Mouse (Mus musculus) Patski (cell line): ENCODE data around the gene Pigk. TPM values are rescaled to one million over a fixed set of nuclear protein-coding genes. Genes with fewer than 3 reads are reported as not detected.
A peak's percentile ranks its signal among the peaks of the same experiment; 100 is the strongest.

ENCODE experiments used
- ATAC-seq: fragments of 100-300 bp; one replicate; pipeline ENCODE4 v1.8.0; 2021
- CTCF ChIA-PET: fragments of 350-600 bp; sonication (Branson Sonifier 250); formaldehyde crosslinking; loops from one replicate; lab custom pipeline; 2022; ENCODE audit warnings: inconsistent platforms; lab: Charles Lee
- POLR2A ChIA-PET: fragments of 350-600 bp; sonication (Branson Sonifier 250); formaldehyde crosslinking; loops from one replicate; lab custom pipeline; 2022; ENCODE audit warnings: antibody characterized with exemption, inconsistent platforms; lab: Charles Lee
- DNase-seq: peaks from one replicate; pipeline ENCODE4 v3.0.0-alpha.2; 2011; ENCODE audit warnings: low read depth, low spot score
- H3K27me3 ChIP-seq: fragments of 371-371 bp; one replicate; pipeline ENCODE4 v1.5.1; 2021
- CTCF ChIP-seq: fragments of 100-300 bp; IDR thresholded peaks from one replicate; pipeline ENCODE4 v1.5.1; 2021
- in situ Hi-C: fragments of 300-500 bp; cut with MboI; formaldehyde crosslinking; loops from 3 replicates; pipeline ENCODE4 v1.11.1; 2018; ENCODE audit warnings: low pct_unique_long_range_greater_than_20kb, mixed read lengths
- polyA plus RNA-seq: library from polyadenylated mRNA; unstranded; gene quantifications from one replicate; pipeline ENCODE4 v1.2.3, GENCODE M21; 2021

Pigk gene
- polyA plus RNA-seq, 1 experiment from 2014 or later, result 103 TPM

- DNase-seq (no peak), ATAC-seq (peak; percentile 62)
- POLR2A ChIA-PET, result interaction anchor here (0.7 kb wide), 1 partner anchor 10 kb away, joined by 3 read pairs; no protein-coding TSS in a partner anchor
- peak; percentile 75 for TF ChIP-seq CTCF
- H3K27me3 ChIP-seq, result no peaks in the 10 kb centered on the region
- in situ Hi-C loops, result loop anchor here (25.0 kb wide), 1 partner anchor 162 kb away; no protein-coding TSS in a partner anchor
- CTCF ChIA-PET, result interaction anchor here (1.0 to 3.6 kb wide), 5 partner anchors 11 to 41 kb away, joined by 3 to 22 read pairs (median 4); no protein-coding TSS in a partner anchor
Measured at GRCm38 (mm10) chr3:152799738-152800431, 86.0 kb downstream of the Pigk start.

DNA sequence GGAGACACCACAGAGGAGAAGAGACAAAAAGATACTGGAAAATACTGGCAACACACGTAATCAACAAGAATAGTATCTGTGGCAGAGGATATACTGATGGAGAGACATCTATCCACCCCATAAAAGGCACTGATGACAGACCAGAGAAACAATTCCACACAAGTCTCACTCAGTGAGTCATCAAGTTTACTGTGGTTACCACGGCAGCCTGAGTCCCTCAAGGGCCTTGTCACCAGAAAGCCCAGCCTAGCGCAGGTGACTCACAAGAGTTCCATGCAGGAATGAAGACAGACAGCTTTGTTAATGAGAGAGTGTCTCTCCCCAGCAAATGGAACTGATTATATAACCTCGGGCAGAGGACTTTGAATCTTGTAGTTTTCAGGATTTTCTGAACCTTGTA, 100.0 kb downstream of the Pigk start:
- ATAC-seq (peak; percentile 99), DNase-seq (peak; percentile 94)
- no peaks in the 10 kb centered on the region for H3K27me3 ChIP-seq
- no peak for TF ChIP-seq CTCF
- ChIA-PET POLR2A (interaction anchor here (1.5 kb wide), 1 partner anchor 21 kb away, joined by 3 read pairs; no protein-coding TSS in a partner anchor), CTCF (interaction anchor here (0.7 to 1.0 kb wide), 2 partner anchors 30 to 138 kb away, joined by 3 read pairs; no protein-coding TSS in a partner anchor)
- in situ Hi-C loops, result no loop called here

- in situ Hi-C loops, result no loop called here
- ChIA-PET CTCF (interaction anchor here (0.9 to 1.8 kb wide), 3 partner anchors 12 to 18 kb away, joined by 3 to 5 read pairs (median 4); no protein-coding TSS in a partner anchor), POLR2A (no interaction called here)
- DNase-seq, result no peak
- no peak for TF ChIP-seq CTCF
- no peak for ATAC-seq
- no peaks in the 10 kb centered on the region for H3K27me3 ChIP-seq
Measured at GRCm38 (mm10) chr3:152815110-152815509, 101.2 kb downstream of the Pigk start.

DNA sequence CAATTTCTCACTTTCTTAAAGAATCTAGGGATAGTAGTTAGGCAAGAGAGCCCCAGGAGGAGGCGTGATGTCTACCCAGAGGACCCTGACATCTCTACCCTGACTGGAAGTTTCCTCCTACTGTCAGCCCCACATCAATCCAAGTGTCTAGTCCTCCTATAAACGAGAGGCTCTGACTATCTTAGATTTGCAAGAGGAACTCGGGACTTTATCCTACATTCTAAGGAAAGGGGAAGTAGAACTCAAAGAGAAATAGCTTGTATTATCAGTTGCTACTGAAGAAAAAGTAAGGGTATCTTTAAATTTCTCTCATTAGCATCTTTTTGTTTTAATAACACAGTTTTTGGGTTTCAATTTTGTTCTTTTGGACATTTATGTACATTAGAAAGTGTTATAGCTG, 106.5 kb downstream of the Pigk start:
- ChIA-PET POLR2A (no interaction called here), CTCF (interaction anchor here (1.0 to 1.1 kb wide), 2 partner anchors 15 to 25 kb away, joined by 3 read pairs; no protein-coding TSS in a partner anchor)
- in situ Hi-C loops, result no loop called here
- no peaks in the 10 kb centered on the region for H3K27me3 ChIP-seq
- no peak for TF ChIP-seq CTCF
- DNase-seq (no peak), ATAC-seq (no peak)

- ChIA-PET POLR2A (no interaction called here), CTCF (no interaction called here)
- in situ Hi-C loops, result no loop called here
- no peaks in the 10 kb centered on the region for H3K27me3 ChIP-seq
- DNase-seq (peak; percentile 76), ATAC-seq (peak; percentile 94)
- no peak for TF ChIP-seq CTCF
Measured at GRCm38 (mm10) chr3:152821202-152821601, 107.3 kb downstream of the Pigk start.

DNA sequence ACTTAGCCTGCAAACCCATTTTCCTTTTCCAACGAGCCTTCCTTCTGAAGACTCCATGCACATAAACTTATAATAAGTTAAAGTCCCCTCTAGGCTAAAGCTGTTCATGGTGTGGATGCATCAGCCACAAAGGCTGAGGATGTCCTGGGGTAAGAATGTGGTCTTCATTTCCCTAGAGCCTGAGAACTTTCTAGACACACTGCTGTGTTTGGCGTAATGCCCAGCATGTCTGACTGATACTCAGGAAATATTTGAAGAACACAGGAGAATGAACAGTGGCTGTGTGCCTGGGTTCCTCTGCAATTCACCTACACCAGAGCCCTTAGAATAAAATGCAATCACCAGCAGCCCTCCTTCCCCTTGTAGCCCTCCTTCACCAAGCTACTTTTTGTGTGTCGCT, 117.5 kb downstream of the Pigk start:
- TF ChIP-seq CTCF, result no peak
- DNase-seq (peak; percentile 66), ATAC-seq (no peak)
- H3K27me3 ChIP-seq, result no peaks in the 10 kb centered on the region
- in situ Hi-C loops, result no loop called here
- POLR2A ChIA-PET, result no interaction called here
- CTCF ChIA-PET, result interaction anchor here (0.9 to 1.4 kb wide), 3 partner anchors 13 to 146 kb away, joined by 3 to 4 read pairs (median 3); no protein-coding TSS in a partner anchor

- CTCF ChIA-PET, result interaction anchor here (1.2 to 1.4 kb wide), 4 partner anchors 11 to 145 kb away, joined by 3 to 5 read pairs (median 4); no protein-coding TSS in a partner anchor
- in situ Hi-C loops, result no loop called here
- POLR2A ChIA-PET, result no interaction called here
- no peak for DNase-seq
- ATAC-seq, result no peak
- no peaks in the 10 kb centered on the region for H3K27me3 ChIP-seq
- no peak for TF ChIP-seq CTCF
Measured at GRCm38 (mm10) chr3:152831974-152832373, 118.1 kb downstream of the Pigk start.

DNA sequence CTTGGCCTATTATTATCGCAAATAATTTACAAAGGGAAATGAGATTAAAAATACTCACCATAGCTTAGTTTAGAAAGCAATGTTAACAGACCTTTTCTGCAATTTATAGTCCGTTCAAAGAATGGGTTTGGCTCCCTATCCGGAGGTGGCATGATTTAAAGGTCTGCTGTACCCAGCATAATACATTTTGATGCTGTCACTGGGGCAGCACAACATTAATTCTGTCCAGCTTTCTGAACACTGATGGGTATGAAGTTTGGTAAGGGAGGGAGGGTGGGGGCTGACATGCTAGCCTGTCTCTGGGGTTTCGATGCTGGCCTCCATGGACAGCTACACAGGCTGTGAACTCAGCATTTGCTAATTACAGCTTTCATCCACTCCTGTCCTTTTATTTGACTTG, 118.5 kb downstream of the Pigk start:
- CTCF ChIA-PET, result interaction anchor here (1.0 to 1.4 kb wide), 4 partner anchors 11 to 72 kb away, joined by 3 to 5 read pairs (median 4); no protein-coding TSS in a partner anchor
- DNase-seq (no peak), ATAC-seq (no peak)
- in situ Hi-C loops, result no loop called here
- no peak for TF ChIP-seq CTCF
- POLR2A ChIA-PET, result no interaction called here
- H3K27me3 ChIP-seq, result no peaks in the 10 kb centered on the region

DNA sequence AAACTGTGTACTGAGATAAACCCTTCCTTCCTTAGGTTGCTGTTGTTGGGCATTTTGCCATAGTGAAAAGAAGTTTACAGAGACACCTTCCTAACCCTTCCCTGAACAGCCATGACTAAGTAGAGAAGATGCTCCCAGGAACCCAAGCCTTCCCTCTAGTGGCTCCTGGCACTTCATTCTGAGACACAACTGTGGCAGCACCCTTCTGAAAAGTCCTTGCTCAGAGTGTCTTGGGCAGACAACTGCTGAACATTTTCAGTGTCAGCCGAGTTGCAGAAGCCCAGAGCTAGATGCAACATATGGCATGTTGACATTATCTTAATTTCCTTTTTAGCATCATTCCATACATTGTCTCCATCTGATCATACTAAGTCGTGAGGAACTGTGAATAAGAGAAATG, 123.5 kb downstream of the Pigk start:
- ATAC-seq (no peak), DNase-seq (no peak)
- CTCF ChIA-PET, result no interaction called here
- in situ Hi-C loops, result no loop called here
- POLR2A ChIA-PET, result interaction anchor here (0.6 kb wide), 1 partner anchor 262 kb away, joined by 3 read pairs; no protein-coding TSS in a partner anchor
- no peaks in the 10 kb centered on the region for H3K27me3 ChIP-seq
- TF ChIP-seq CTCF, result no peak

DNA sequence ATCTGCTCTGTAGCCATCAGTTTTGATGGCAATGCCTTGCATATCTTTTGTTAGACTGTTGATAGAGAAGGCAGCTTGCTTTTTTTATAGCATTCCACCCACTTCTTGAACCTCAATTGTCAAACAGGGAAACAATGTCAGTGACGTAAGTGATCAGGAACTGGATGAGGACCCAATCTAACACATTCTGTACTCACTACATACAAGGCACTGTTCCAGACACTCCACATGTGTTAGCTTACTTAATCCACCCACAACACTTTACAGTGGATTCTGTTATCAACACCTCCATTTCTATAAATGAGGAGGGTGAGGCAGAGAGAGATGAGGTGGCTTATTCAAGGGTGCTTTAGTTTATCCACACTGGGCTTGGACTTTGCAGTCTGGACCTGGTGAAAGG, 124.0 kb downstream of the Pigk start:
- DNase-seq, result no peak
- in situ Hi-C loops, result no loop called here
- ChIA-PET POLR2A (interaction anchor here (0.6 kb wide), 1 partner anchor 261 kb away, joined by 3 read pairs; no protein-coding TSS in a partner anchor), CTCF (no interaction called here)
- H3K27me3 ChIP-seq, result no peaks in the 10 kb centered on the region
- no peak for TF ChIP-seq CTCF
- no peak for ATAC-seq

GRCm38 (mm10) chr3:152841264-152841663, 127.4 kb downstream of the Pigk start:
- no peaks in the 10 kb centered on the region for H3K27me3 ChIP-seq
- ATAC-seq, result peak; percentile 98
- ChIA-PET POLR2A (no interaction called here), CTCF (interaction anchor here (1.2 kb wide), 1 partner anchor 13 kb away, joined by 4 read pairs; no protein-coding TSS in a partner anchor)
- no peak for TF ChIP-seq CTCF
- DNase-seq, result peak; percentile 92
- in situ Hi-C loops, result no loop called here
